13 mouse cellular contexts compared by ENCODE assay signal in the genomic region with DNA sequence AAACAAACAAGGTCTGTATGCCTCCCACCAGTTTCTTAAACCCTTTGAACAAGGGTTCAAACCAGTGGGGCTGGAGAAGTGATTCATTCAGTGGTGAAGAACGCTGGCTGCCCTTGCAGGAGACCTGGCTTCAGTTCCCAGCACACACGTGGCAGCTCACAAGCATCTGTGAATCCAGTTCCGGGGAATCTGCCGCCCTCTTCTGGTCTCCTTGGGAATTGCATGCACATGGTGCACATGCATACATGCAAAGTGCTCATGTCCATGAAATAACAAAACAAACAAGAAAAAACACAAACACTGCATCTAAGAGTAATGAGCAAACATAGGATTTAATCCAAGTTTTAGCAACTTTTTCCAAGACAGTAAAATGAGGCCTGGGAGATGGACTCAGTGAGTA.
DNase-seq lines count a peak whose midpoint lies in the region; ATAC-seq and TF ChIP-seq lines count a peak whose summit lies in the region.
"Had no signal": no experiment of that assay in that cellular context is flagged by ENCODE, and none has a peak within 500 bp of the region (broad histone marks: within the 10 kb centered on the region; RNA-seq: fewer than 3 reads in every experiment).

No protein-coding gene starts in this region.

- H3K4me3 ChIP-seq in forebrain, postnatal 0 days (ENCODE audit: low read depth, low read length) = no peak overlapping the region
- H3K4me3 ChIP-seq in forebrain, embryonic 13.5 days = no peak overlapping the region
- H3K4me3 ChIP-seq in lung, adult 2 months (replicated peaks; ENCODE audit: extremely low read depth, low read depth, low read length) = no peak overlapping the region
- H3K4me3 ChIP-seq in CH12.LX (replicated peaks in 1 of 3; ENCODE audit: low read depth in 2 of 3, low read length in 2 of 3, poor library complexity in 1 of 3) = no peak overlapping the region
- H3K4me3 ChIP-seq: limb, embryonic 12.5 days had no signal

- dilution Hi-C loops in CH12.LX (cut with MboI; ENCODE audit: extremely low pct_ligation_motif_present, extremely low pct_unique_long_range_greater_than_20kb, low sequenced_read_pairs) = no loop called here

- ATAC-seq in forebrain, postnatal 0 days = no peak
- no peak for ATAC-seq in forebrain, embryonic 13.5 days
- ATAC-seq: intestine, embryonic 16.5 days had no signal

- no peak overlapping the region for H3K9ac ChIP-seq in forebrain, postnatal 0 days
- H3K9ac ChIP-seq in forebrain, embryonic 13.5 days = no peak overlapping the region
- H3K9ac ChIP-seq in CH12.LX (ENCODE audit: insufficient read depth, low read depth) = no peak overlapping the region
- H3K9ac ChIP-seq: limb, embryonic 12.5 days had no signal

- no peaks in the 10 kb centered on the region for H3K4me1 ChIP-seq in forebrain, postnatal 0 days (ENCODE audit: insufficient read depth)
- no peaks in the 10 kb centered on the region for H3K4me1 ChIP-seq in forebrain, embryonic 13.5 days
- H3K4me1 ChIP-seq in lung, adult 2 months (ENCODE audit: control insufficient read depth, insufficient read depth, low read length) = no peaks in the 10 kb centered on the region
- H3K4me1 ChIP-seq in CH12.LX (ENCODE audit: control insufficient read depth in 1 of 2, insufficient read depth in 2 of 2) = peaks cover 0 to 30% of the 10 kb centered on the region in 2 experiments; a peak in 2 of 4 replicates

- no peak for TF ChIP-seq EP300 in CH12.LX (IDR thresholded peaks at IDR 0.05; ENCODE audit: low read length)

- H3K4me2 ChIP-seq in forebrain, postnatal 0 days (ENCODE audit: low read depth) = no peak overlapping the region
- no peak overlapping the region for H3K4me2 ChIP-seq in forebrain, embryonic 13.5 days
- no peak overlapping the region for H3K4me2 ChIP-seq in CH12.LX (ENCODE audit: insufficient read depth, low read depth, poor library complexity, severe bottlenecking)
- H3K4me2 ChIP-seq: limb, embryonic 12.5 days had no signal

- in situ Hi-C loops in CH12.LX (cut with MboI; ENCODE audit: low pct_ligation_motif_present, low pct_unique_long_range_greater_than_20kb, low sequenced_read_pairs) = no loop called here

- DNase-seq in forebrain, postnatal 0 days = no peak
- DNase-seq in lung, adult 2 months = no peak
- no peak for DNase-seq in lung, postnatal 36 days
- no peak for DNase-seq in CH12.LX (ENCODE audit: extremely low read depth)
- no peak for DNase-seq in brain, embryonic 14.5 days (ENCODE audit: low read depth)
- DNase-seq in left cerebral cortex, postnatal 36 days (ENCODE audit: low spot score in 2 of 2) = no peak
- no peak for DNase-seq in kidney, adult 11 months
- DNase-seq: gastrocnemius, postnatal 14 days; heart, postnatal 10 days; layer of hippocampus, adult 9-11 months had no signal

- H3K27ac ChIP-seq in forebrain, postnatal 0 days (ENCODE audit: low read depth, low read length) = no peak overlapping the region
- no peak overlapping the region for H3K27ac ChIP-seq in forebrain, embryonic 13.5 days
- no peak overlapping the region for H3K27ac ChIP-seq in CH12.LX (ENCODE audit: insufficient read depth, low read depth)
- H3K27ac ChIP-seq: limb, embryonic 12.5 days had no signal

- TF ChIP-seq CTCF in forebrain, postnatal 0 days (IDR thresholded peaks at IDR 0.05; ENCODE audit: low read depth) = peak; percentile 55
- TF ChIP-seq CTCF in lung, adult 2 months (IDR thresholded peaks at IDR 0.05; ENCODE audit: insufficient read depth, low read length) = 0 out of 2 replicates have a peak, but pooled peaks have one; percentile 17
- TF ChIP-seq CTCF in CH12.LX (conservative IDR thresholded peaks at IDR 0.05 in 1 of 2, IDR thresholded peaks at IDR 0.05 in 1 of 2; ENCODE audit: low read depth in 2 of 2, low read length in 2 of 2) = peak; percentile 36 to 49; a peak in 3 of 4 replicates
- TF ChIP-seq CTCF in brain, embryonic 14.5 days (IDR thresholded peaks at IDR 0.05; ENCODE audit: borderline replicate concordance, extremely low read depth, insufficient read depth, insufficient read length) = peak; percentile 36; the same call in 1 of the 2 replicates

- TF ChIP-seq RAD21 in CH12.LX (IDR thresholded peaks at IDR 0.05; ENCODE audit: low read depth, low read length) = peak; percentile 41

- no peaks in the 10 kb centered on the region for H3K27me3 ChIP-seq in forebrain, postnatal 0 days (ENCODE audit: insufficient read depth, low read length)
- H3K27me3 ChIP-seq in forebrain, embryonic 13.5 days = no peaks in the 10 kb centered on the region
- no peaks in the 10 kb centered on the region for H3K27me3 ChIP-seq in CH12.LX (replicated peaks)
- H3K27me3 ChIP-seq: limb, embryonic 12.5 days had no signal

- TF ChIP-seq POLR2A in lung, adult 2 months (IDR thresholded peaks at IDR 0.05; ENCODE audit: borderline replicate concordance, extremely low read depth, low read depth, low read length) = no peak
- TF ChIP-seq POLR2A in CH12.LX (IDR thresholded peaks at IDR 0.05; ENCODE audit: low read depth, low read length) = no peak
- no peak for TF ChIP-seq POLR2A in brain, embryonic 14.5 days (IDR thresholded peaks at IDR 0.05; ENCODE audit: borderline replicate concordance, extremely low read depth, insufficient read depth, insufficient read length, poor library complexity, severe bottlenecking)

- intact Hi-C loops in left cerebral cortex, postnatal 36 days (cut with DNase I) = no loop called here

- no peaks in the 10 kb centered on the region for H3K79me2 ChIP-seq in CH12.LX (replicated peaks; ENCODE audit: control insufficient read depth, extremely low read depth, insufficient read depth, poor library complexity, severe bottlenecking)

- 89% methylated on average over 4 of the region's 4 CpGs for WGBS in forebrain, postnatal 0 days
- WGBS in forebrain, embryonic 13.5 days = 88% methylated on average over 4 of the region's 4 CpGs
- 88% methylated on average over 4 of the region's 4 CpGs for WGBS in lung, adult 2 months

- 0 out of 2 replicates have a peak, but pooled peaks cover 4% of the 10 kb centered on the region for H3K9me3 ChIP-seq in forebrain, postnatal 0 days (ENCODE audit: low read length)
- peaks cover 8% of the 10 kb centered on the region; the same call in 1 of the 2 replicates for H3K9me3 ChIP-seq in forebrain, embryonic 13.5 days (replicated peaks)
- peaks cover 14% of the 10 kb centered on the region for H3K9me3 ChIP-seq in CH12.LX (replicated peaks; ENCODE audit: low read length)

- H3K36me3 ChIP-seq in forebrain, postnatal 0 days (ENCODE audit: insufficient read depth) = no peaks in the 10 kb centered on the region
- H3K36me3 ChIP-seq in forebrain, embryonic 13.5 days (ENCODE audit: poor library complexity, severe bottlenecking) = no peaks in the 10 kb centered on the region
- peaks cover 0 to 1% of the 10 kb centered on the region in 2 experiments for H3K36me3 ChIP-seq in CH12.LX (replicated peaks in 1 of 2; ENCODE audit: control insufficient read depth in 1 of 2, insufficient read depth in 1 of 2, low read length in 1 of 2)
- H3K36me3 ChIP-seq: limb, embryonic 12.5 days had no signal

TF ChIP-seq in CH12.LX, 34 proteins besides CTCF, POLR2A, EP300 and RAD21:
- TF ChIP-seq IRF4 (IDR thresholded peaks at IDR 0.05; ENCODE audit: low read depth, low read length) (no peak), SMC3 (IDR thresholded peaks at IDR 0.05; ENCODE audit: low read depth, low read length) (peak; percentile 46), MYC (IDR thresholded peaks at IDR 0.05; ENCODE audit: low read depth, low read length) (0 out of 2 replicates have a peak, but pooled peaks have one; percentile 16)
